Mouse (Mus musculus): ENCODE data around the gene Nipal1.

GRCm38 (mm10) chr5:72603138-72603537 lies 44.5 kb upstream of the Nipal1 start:
- TF ChIP-seq CTCF (IDR thresholded peaks at IDR 0.05): no peak
- TF ChIP-seq EP300 (IDR thresholded peaks at IDR 0.05; ENCODE audit: insufficient read depth, low read depth, low read length): no peak
- no peak for TF ChIP-seq POLR2A (IDR thresholded peaks at IDR 0.05; ENCODE audit: insufficient read depth, low read depth, low read length)
